Mouse (Mus musculus) cortical plate, adult 2 months (tissue): Measurements from ENCODE around the gene Fscn3. TPM values are rescaled to one million over a fixed set of nuclear protein-coding genes. Genes with fewer than 3 reads are reported as not detected.

ENCODE experiments used
- H3K27ac ChIP-seq: fragments of 200-500 bp; 2 replicates; pipeline ENCODE4 v1.5.1; 2012; ENCODE audit warnings: low read length, control low read depth, inconsistent platforms; ENCODE audit not compliant: insufficient read depth
- H3K4me1 ChIP-seq: fragments of 200-500 bp; 2 replicates; pipeline ENCODE4 v1.6.1; 2011; ENCODE audit warnings: low read length; ENCODE audit not compliant: control insufficient read depth, insufficient read depth
- H3K4me3 ChIP-seq: fragments of 200-500 bp; 2 replicates; pipeline ENCODE4 v1.5.1; 2011; ENCODE audit warnings: mild to moderate bottlenecking, low read length, control low read depth; ENCODE audit not compliant: insufficient read depth
- CTCF ChIP-seq: fragments of 200-500 bp; IDR thresholded peaks from 2 replicates; pipeline ENCODE4 v1.5.1; 2011; ENCODE audit warnings: mild to moderate bottlenecking, control low read depth, low read length; ENCODE audit not compliant: insufficient read depth; ENCODE audit errors: extremely low read depth
- POLR2A ChIP-seq: fragments of 200-500 bp; IDR thresholded peaks from 2 replicates; pipeline ENCODE4 v1.6.1; 2011; ENCODE audit warnings: mild to moderate bottlenecking, low read length, control low read depth; ENCODE audit not compliant: insufficient read depth; ENCODE audit errors: extremely low read depth
- polyA plus RNA-seq: library from polyadenylated mRNA; depleted of rRNA; stranded (reverse); fragments of >200 nt; gene quantifications from 2 replicates; pipeline ENCODE4 v1.2.3, GENCODE M21; 2012

The Fscn3 gene
- polyA plus RNA-seq, 1 experiment, result not detected

- TF ChIP-seq CTCF (no peak), POLR2A (no peak)
- Histone ChIP-seq H3K4me1 (no peaks in the 10 kb centered on the region), H3K4me3 (no peak overlapping the region), H3K27ac (no peak overlapping the region)
Measured at GRCm38 (mm10) chr6:28411236-28411635, 16.4 kb upstream of the Fscn3 start.

GRCm38 (mm10) chr6:28416981-28417380, 10.6 kb upstream of the Fscn3 start:
- no peak for TF ChIP-seq CTCF
- no peak for TF ChIP-seq POLR2A
- H3K4me1 ChIP-seq, result peaks cover 10% of the 10 kb centered on the region
- no peak overlapping the region for H3K4me3 ChIP-seq
- H3K27ac ChIP-seq, result no peak overlapping the region

DNA sequence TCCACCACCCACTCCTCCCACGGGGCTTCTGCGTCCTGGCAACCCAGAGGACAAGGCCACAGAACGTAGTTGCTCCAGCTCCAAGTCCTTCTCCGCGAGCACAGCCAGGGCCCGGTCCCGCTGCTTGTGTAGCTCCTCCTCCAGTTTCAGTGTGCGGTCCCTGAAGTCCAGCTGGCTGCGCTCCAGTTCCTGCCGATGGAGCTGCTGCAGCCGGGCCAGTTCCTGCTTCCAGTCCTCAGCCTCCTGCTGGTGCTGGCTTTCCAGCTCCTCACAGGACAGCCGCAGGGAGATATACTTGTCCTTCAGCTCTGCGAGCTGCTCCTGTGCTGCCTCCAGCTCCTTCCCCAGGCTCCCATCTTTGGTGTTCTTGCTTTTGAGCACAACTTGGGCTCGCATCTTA, 9.1 kb upstream of the Fscn3 start:
- peaks cover 10% of the 10 kb centered on the region for H3K4me1 ChIP-seq
- H3K4me3 ChIP-seq, result 0 out of 2 replicates have a peak overlapping the region, but pooled peaks have one; percentile 6
- TF ChIP-seq POLR2A, result no peak
- TF ChIP-seq CTCF, result no peak
- 0 out of 2 replicates have a peak overlapping the region, but pooled peaks have one; percentile 70 for H3K27ac ChIP-seq

GRCm38 (mm10) chr6:28419673-28420072, 7.9 kb upstream of the Fscn3 start:
- Histone ChIP-seq H3K4me3 (no peak overlapping the region), H3K27ac (no peak overlapping the region), H3K4me1 (peaks cover 11% of the 10 kb centered on the region)
- TF ChIP-seq POLR2A, result no peak
- no peak for TF ChIP-seq CTCF

DNA sequence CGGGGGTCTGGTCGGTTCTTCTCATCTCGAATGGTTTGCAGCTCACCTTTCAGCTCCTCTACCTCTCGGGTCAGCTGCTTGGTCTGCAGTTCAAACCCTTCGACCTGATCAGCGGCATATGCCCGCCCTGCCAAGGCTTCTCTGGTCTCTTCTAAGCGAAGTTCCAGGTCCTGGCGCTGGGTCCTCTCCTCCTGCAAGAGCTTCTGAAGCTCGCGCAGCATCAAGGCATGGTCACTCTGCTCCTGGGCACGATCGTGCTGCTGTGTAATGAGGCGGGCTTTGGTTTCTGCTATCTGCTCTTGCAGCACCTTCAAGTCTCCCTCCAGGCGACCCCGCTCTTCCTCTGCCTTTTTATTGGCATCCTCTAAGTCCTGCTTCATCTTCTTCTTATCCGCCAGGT, 7.2 kb upstream of the Fscn3 start:
- Histone ChIP-seq H3K27ac (no peak overlapping the region), H3K4me3 (peak overlapping the region; percentile 71), H3K4me1 (peaks cover 13% of the 10 kb centered on the region)
- no peak for TF ChIP-seq CTCF
- TF ChIP-seq POLR2A, result no peak

- Histone ChIP-seq H3K4me1 (peaks cover 13% of the 10 kb centered on the region), H3K27ac (no peak overlapping the region), H3K4me3 (peak overlapping the region; percentile 71)
- TF ChIP-seq CTCF, result no peak
Measured at GRCm38 (mm10) chr6:28420865-28421264, 6.7 kb upstream of the Fscn3 start.

DNA sequence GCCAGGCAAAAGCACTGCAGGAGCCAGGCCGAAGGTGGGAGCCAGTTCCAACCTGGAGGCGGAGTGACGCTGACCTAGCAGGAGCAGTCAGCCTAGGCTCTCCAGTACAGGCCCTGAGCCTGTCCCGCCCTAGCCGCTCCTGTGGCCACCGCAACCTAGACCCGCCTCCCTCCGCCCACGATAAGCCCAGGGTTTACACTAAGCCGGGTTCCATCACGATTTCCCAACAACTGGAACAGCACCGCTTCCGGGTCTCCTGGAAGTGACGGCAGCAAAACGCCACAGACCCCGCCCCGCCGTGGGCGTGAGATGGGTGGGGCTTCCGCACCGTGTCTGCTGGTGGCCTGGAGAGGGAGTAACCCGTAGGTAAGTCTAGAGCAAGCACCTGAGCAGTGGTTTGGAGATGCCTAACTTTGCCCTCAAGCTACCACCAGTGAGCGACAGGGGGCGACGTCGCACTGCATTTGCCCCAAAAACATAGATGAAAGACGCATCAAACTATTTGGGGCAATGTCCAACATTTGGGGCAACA, 6.1 kb upstream of the Fscn3 start:
- Histone ChIP-seq H3K27ac (peak overlapping the region; percentile 16; the same call in 1 of the 2 replicates), H3K4me1 (peaks cover 13% of the 10 kb centered on the region), H3K4me3 (peak overlapping the region; percentile 71)
- TF ChIP-seq POLR2A (peak; percentile 69), CTCF (peak; percentile 57)

DNA sequence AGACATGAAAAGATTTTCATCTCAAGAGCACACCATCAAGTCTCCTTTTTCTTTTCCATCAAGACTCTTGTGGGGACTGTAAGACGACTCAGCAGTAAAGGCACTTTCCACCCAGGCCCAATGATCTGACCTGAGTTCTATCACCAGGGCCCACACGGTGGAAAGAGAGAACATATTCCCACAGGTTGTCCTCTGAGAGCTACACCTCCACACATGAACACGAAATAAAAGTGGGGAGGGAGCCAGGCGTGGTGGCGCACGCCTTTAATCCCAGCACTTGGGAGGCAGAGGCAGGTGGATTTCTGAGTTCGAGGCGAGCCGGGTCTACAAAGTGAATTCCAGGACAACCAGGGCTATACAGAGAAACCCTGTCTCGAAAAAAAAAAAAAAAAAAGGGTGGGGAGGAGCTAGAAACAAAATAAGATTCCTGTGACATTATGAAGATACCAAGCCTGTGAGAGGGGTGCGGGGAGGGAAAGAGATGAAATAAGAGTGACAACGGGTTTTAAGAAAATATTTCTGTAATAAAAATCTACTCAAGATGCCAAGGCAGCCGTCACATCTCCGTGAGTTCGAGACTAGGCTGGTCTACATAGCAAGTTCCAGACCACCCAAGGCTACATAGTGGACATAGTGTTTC, 4.8 kb upstream of the Fscn3 start:
- TF ChIP-seq CTCF, result no peak
- no peak for TF ChIP-seq POLR2A
- H3K4me3 ChIP-seq, result peak overlapping the region; percentile 98
- peak overlapping the region; percentile 54; the same call in 1 of the 2 replicates for H3K27ac ChIP-seq
- H3K4me1 ChIP-seq, result peaks cover 13% of the 10 kb centered on the region

- TF ChIP-seq CTCF, result no peak
- peak; percentile 19; the same call in 1 of the 2 replicates for TF ChIP-seq POLR2A
- Histone ChIP-seq H3K4me1 (peaks cover 13% of the 10 kb centered on the region), H3K27ac (peak within 1 kb of the TSS; percentile 89), H3K4me3 (peak within 1 kb of the TSS; percentile 98)
Measured at GRCm38 (mm10) chr6:28423313-28423712, 4.3 kb upstream of the Fscn3 start, which contains the start of gene Arf5. Arf5 (plus strand) TSS chr6:28423560.
